Mouse (Mus musculus) heart, embryonic 16.5 days (tissue): ENCODE data around the gene Spcs2. TPM values are rescaled to one million over a fixed set of nuclear protein-coding genes. Genes with fewer than 3 reads are reported as not detected.

ENCODE experiments used
- ATAC-seq: fragments of 200-750 bp; cut with Nextera tagmentation; replicated peaks from 2 replicates; pipeline ENCODE4 v1.8.0; 2017; ENCODE audit warnings: moderate number of reproducible peaks; ENCODE audit not compliant: insufficient read depth, low FRiP score; ENCODE audit errors: extremely low read depth
- H3K27ac ChIP-seq: fragments of 300-500 bp; sonication (generic); 2 replicates; pipeline ENCODE4 v1.5.1; 2014; ENCODE audit warnings: mild to moderate bottlenecking, low read length, control low read depth, moderate library complexity
- H3K27me3 ChIP-seq: fragments of 300-500 bp; sonication (generic); 2 replicates; pipeline ENCODE4 v1.6.1; 2014; ENCODE audit warnings: low read length, mixed read lengths; ENCODE audit not compliant: control insufficient read depth, insufficient read depth
- H3K36me3 ChIP-seq: fragments of 300-500 bp; sonication (generic); 2 replicates; pipeline ENCODE4 v1.6.1; 2014; ENCODE audit not compliant: control insufficient read depth, insufficient read depth
- H3K4me1 ChIP-seq: fragments of 300-500 bp; sonication (generic); 2 replicates; pipeline ENCODE4 v1.6.1; 2014; ENCODE audit warnings: low read length, mixed read lengths; ENCODE audit not compliant: control insufficient read depth, insufficient read depth
- H3K4me2 ChIP-seq: fragments of 300-500 bp; sonication (generic); 2 replicates; pipeline ENCODE4 v1.6.1; 2014; ENCODE audit warnings: low read depth, mild to moderate bottlenecking, control low read depth, low read length
- H3K4me3 ChIP-seq: fragments of 300-500 bp; sonication (generic); 2 replicates; pipeline ENCODE4 v1.5.1; 2014; ENCODE audit warnings: mild to moderate bottlenecking, control low read depth, low read length
- H3K9ac ChIP-seq: fragments of 300-500 bp; sonication (generic); 2 replicates; pipeline ENCODE4 v1.6.1; 2014; ENCODE audit warnings: low read length, control low read depth
- H3K9me3 ChIP-seq: fragments of 300-500 bp; sonication (generic); replicated peaks from 2 replicates; pipeline ENCODE4 v1.6.1; 2016; ENCODE audit warnings: low read length; ENCODE audit not compliant: control insufficient read depth
- WGBS: fragments of 180-500 bp; shearing (Covaris S2); extraction: QIAGEN DNeasy Blood & Tissue Kit; methylation state at CpG from one replicate; pipeline ENCODE4 v1.1.7; 2014; 5-methylcytosine and 5-hydroxymethylcytosine counted together
- polyA plus RNA-seq: library from polyadenylated mRNA; unstranded; fragments of >200 nt; fragmentation: Nextera tagmentation; extraction: Ambion mirVana; gene quantifications from 2 replicates; pipeline ENCODE4 v1.2.1, GENCODE M21; 2015

Spcs2 gene
- 180 and 224 TPM in 2 replicates for polyA plus RNA-seq

DNA sequence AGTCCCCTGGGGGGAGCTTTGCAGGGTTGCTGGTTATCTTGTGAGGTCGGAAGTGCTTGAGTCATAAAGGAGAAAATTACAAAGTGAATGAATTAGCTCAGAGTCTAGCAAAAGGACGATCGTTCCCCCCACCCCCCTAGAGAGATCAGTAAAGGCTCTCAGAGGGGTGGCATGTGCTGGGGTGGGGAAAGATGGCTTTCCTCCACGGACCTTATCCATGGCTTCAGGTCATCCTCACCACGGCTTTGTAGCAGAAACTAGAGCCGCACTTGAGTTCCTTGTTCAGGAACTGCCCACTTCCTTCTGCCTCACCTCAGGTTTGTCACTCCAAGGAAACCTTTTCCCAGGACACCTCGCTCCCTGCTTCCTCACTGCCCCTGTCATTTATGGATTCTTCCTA, at the start of gene Spcs2:
Spcs2 (minus strand) TSS at position 101 of the 400 bp plus-strand sequence.
- H3K36me3 ChIP-seq = no peaks in the 10 kb centered on the region
- no peak within 1 kb of the TSS for H3K4me3 ChIP-seq
- H3K4me1 ChIP-seq = peaks cover 14% of the 10 kb centered on the region
- no peaks in the 10 kb centered on the region for H3K27me3 ChIP-seq
- H3K4me2 ChIP-seq = no peak within 1 kb of the TSS
- no peak within 1 kb of the TSS for H3K9ac ChIP-seq
- H3K9me3 ChIP-seq = no peaks in the 10 kb centered on the region
- WGBS = 37% methylated on average over 7 of the region's 7 CpGs
- ATAC-seq = no peak
- no peak within 1 kb of the TSS for H3K27ac ChIP-seq

DNA sequence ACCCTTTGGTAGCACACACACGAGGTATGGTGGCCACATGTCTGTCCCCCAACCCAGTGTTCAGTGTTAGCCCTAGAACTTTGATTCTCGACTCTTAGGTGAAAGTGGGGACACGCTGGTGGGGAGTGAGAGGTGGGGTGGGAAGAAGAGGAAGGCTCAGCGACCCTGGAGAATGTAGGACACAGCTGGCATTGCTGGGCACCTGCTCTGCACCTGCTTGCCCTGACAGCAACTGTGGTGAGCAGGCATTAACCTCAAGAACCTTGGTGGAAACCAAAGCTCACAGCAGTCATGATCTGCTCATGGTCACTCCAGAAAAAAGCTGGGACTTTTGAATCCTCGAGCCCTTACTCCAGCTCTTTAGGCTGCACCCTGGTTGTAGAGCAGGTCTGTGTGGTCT, 47.8 kb upstream of the Spcs2 start:
- Histone ChIP-seq H3K36me3 (no peaks in the 10 kb centered on the region), H3K4me3 (no peak overlapping the region), H3K4me2 (no peak overlapping the region), H3K9me3 (no peaks in the 10 kb centered on the region), H3K4me1 (no peaks in the 10 kb centered on the region), H3K27ac (no peak overlapping the region), H3K27me3 (0 out of 2 replicates have a peak, but pooled peaks cover under 1% of the 10 kb centered on the region), H3K9ac (no peak overlapping the region)
- no peak for ATAC-seq
- WGBS = 79% methylated on average over 5 of the region's 5 CpGs

DNA sequence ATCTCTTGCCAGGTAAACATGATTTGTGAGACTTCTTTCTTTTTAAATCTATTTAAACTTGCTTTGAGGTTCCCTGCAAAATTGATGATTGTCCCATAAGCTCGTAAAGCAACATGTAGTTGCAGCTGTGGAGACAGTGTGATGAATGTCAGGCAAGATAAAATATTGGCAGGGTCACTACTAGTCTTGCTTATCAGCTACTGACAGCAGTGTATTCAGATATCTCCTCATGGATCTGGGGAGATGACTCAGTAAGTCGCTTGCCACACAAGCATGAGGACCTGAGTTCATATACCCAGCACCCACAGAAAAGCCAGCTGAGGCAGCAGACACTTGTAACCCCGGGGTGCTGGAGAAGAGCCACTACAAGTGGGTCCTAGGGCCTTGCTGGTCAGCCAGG, 44.2 kb upstream of the Spcs2 start:
- H3K27me3 ChIP-seq = no peaks in the 10 kb centered on the region
- no peak overlapping the region for H3K27ac ChIP-seq
- 58% methylated on average over 3 of the region's 3 CpGs for WGBS
- no peak overlapping the region for H3K4me3 ChIP-seq
- H3K4me1 ChIP-seq = peaks cover 9% of the 10 kb centered on the region
- ATAC-seq = no peak
- no peaks in the 10 kb centered on the region for H3K36me3 ChIP-seq
- H3K9me3 ChIP-seq = no peaks in the 10 kb centered on the region
- no peak overlapping the region for H3K9ac ChIP-seq
- H3K4me2 ChIP-seq = no peak overlapping the region

DNA sequence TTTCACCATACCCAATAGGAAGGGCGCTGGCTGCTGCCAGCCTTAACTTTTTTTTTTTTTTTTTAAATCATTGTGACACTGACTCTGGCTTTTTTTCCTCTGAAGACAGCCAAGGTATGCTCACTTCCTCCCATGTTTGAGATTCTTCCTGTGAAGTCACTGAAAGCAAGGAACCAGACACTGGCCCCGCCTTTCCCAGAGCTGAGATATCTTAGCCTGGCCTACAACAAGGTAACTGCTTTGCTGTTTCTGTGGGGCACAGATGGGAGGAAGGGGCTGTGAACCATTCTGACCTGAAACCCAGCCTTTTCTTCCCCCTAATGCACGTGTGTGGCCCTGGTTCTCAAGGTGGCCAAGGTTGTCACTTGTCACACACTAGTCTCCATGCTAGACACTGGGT, 43.1 kb upstream of the Spcs2 start:
- H3K9ac ChIP-seq = no peak overlapping the region
- no peaks in the 10 kb centered on the region for H3K27me3 ChIP-seq
- no peak overlapping the region for H3K4me3 ChIP-seq
- H3K4me1 ChIP-seq = peaks cover 9% of the 10 kb centered on the region
- H3K36me3 ChIP-seq = no peaks in the 10 kb centered on the region
- no peaks in the 10 kb centered on the region for H3K9me3 ChIP-seq
- ATAC-seq = no peak
- H3K4me2 ChIP-seq = no peak overlapping the region
- WGBS = 85% methylated on average over 3 of the region's 3 CpGs
- no peak overlapping the region for H3K27ac ChIP-seq

DNA sequence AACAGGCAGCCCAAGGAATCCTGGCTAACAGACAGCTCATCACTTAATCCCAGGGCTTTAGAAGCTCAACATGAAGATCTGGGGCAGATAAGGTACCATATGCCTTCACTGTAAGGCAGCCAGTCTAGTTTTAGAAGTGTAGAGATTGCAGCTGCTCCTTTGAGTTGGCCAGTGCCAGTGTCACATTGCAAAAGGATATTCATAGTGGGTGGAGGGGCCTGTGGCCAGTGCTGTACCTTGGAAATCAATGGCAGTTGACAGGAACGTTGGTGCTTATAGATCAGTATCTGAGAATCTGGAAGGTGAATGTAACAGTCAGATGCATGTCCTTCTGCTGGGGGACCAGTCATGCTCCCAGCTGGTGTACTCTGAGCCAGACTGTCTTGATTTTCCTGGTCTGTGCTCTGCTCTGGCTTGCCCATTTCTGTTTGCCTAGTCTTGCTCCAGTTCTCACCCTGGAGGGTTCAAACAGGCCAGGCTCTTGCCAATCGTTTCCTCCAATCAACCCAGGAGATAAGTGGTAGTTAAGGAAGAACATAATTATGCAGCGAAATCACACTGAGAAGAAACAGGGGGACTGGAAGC, 41.3 kb upstream of the Spcs2 start:
- no peak overlapping the region for H3K9ac ChIP-seq
- H3K4me1 ChIP-seq = peaks cover 9% of the 10 kb centered on the region
- no peak overlapping the region for H3K4me2 ChIP-seq
- H3K27ac ChIP-seq = no peak overlapping the region
- no peak for ATAC-seq
- no peaks in the 10 kb centered on the region for H3K9me3 ChIP-seq
- H3K36me3 ChIP-seq = no peaks in the 10 kb centered on the region
- H3K4me3 ChIP-seq = no peak overlapping the region
- 35% methylated on average over 3 of the region's 3 CpGs for WGBS
- no peaks in the 10 kb centered on the region for H3K27me3 ChIP-seq

DNA sequence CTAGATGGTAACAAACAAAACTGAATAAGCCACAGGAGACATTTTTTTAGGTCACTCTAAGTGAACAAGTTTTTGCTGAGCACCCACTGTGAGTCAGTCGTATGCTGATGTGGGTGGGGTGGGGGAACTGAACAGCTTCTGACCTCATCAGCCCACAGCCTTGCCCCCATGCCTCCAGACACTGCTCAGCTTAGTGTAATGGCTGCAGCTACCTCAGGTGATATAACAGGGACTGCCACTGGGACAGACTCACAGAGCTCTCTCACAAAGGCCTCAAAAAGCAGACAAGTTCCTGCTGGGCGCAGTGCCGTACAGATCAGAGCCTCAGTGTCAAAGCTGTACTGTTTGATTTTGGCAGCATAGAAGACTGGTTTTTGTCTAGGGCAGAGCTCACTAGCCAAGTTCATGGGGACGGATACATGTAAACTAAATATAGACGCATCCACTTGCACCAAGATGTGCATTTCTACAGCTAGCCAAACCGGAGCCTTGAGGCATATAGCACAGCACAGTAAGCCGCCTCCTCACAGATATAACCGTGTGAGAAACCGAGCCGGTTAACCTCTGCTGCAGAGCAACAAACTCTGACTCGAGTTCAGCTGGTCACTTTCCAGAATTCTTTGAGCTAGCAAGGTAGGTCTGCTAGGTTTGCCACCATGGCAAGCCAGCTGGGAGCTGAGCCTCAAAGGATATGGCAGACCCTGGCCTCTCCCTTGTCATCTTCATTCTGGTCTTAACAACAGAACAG, 39.8 kb upstream of the Spcs2 start:
- WGBS = 50% methylated on average over 11 of the region's 11 CpGs
- H3K27ac ChIP-seq = no peak overlapping the region
- H3K9me3 ChIP-seq = no peaks in the 10 kb centered on the region
- H3K4me2 ChIP-seq = no peak overlapping the region
- no peak overlapping the region for H3K4me3 ChIP-seq
- peaks cover 9% of the 10 kb centered on the region for H3K4me1 ChIP-seq
- no peaks in the 10 kb centered on the region for H3K27me3 ChIP-seq
- no peaks in the 10 kb centered on the region for H3K36me3 ChIP-seq
- ATAC-seq = no peak
- no peak overlapping the region for H3K9ac ChIP-seq

DNA sequence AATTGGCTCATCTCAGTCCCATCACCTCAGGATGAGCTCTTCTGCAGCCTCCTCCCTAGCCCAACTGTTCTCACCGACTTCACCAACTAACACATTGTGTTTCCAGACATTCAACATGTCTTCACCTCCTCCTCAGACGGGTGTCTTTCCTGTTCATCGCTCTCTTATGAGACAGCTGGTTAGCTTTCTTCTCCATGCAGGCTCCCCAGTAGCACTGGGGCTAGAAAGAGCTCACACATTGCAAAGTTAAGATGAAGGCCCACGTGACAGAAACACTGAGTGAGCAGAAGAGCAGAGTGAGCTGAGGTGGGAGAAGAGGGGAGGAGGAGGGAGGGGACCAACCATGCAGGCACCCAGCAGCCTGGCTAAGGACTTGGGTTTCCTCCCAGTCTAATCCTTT, 38.9 kb upstream of the Spcs2 start:
- Histone ChIP-seq H3K4me1 (peaks cover 9% of the 10 kb centered on the region), H3K9ac (no peak overlapping the region), H3K4me2 (no peak overlapping the region), H3K27me3 (no peaks in the 10 kb centered on the region), H3K9me3 (no peaks in the 10 kb centered on the region), H3K27ac (no peak overlapping the region), H3K4me3 (no peak overlapping the region), H3K36me3 (no peaks in the 10 kb centered on the region)
- 55% methylated on average over 4 of the region's 4 CpGs for WGBS
- no peak for ATAC-seq

DNA sequence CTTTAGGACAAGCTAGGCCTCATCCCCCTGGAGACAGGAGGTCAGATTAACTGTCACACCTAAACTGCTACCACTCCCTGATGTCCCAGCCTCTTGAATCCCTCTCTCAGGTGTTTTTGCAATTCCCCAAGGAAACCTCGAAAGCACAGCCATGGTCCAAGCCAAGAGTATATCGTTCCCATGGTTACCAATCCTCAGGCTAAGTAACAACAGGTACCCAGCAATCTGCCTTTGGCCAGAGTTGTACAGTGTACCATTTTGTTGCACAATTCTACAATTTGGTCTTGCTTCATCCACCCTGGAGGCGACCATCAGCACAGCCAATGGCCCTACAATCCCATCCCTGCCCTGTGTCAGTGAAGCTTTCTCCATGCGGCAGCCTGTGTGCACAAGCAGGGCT, 33.6 kb upstream of the Spcs2 start:
- no peaks in the 10 kb centered on the region for H3K9me3 ChIP-seq
- H3K36me3 ChIP-seq = no peaks in the 10 kb centered on the region
- H3K27ac ChIP-seq = no peak overlapping the region
- H3K4me3 ChIP-seq = no peak overlapping the region
- no peaks in the 10 kb centered on the region for H3K27me3 ChIP-seq
- H3K4me2 ChIP-seq = no peak overlapping the region
- H3K4me1 ChIP-seq = no peaks in the 10 kb centered on the region
- WGBS = 70% methylated on average over 4 of the region's 4 CpGs
- no peak overlapping the region for H3K9ac ChIP-seq
- no peak for ATAC-seq

DNA sequence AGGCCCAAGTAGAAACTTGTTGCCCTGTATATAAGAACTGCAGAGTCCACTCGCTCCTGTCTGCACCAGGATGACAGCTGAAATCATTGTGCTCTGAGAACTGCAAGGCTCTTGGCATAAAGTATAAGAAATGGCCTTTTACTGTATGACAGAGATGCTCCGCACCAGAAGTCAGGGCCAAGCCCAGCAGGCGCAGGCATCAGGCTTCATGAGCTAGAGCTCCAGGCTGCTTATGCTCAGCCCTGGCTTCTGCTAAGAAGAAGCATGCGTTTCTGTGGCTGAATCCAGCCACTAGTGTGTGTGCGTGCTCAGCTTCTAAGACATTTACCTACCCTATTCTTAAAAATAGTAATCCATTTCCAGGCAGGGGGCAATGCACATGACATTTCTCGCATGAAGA, 31.2 kb upstream of the Spcs2 start:
- WGBS = 87% methylated on average over 6 of the region's 6 CpGs
- H3K27me3 ChIP-seq = no peaks in the 10 kb centered on the region
- ATAC-seq = no peak

More for the DNA sequence above, 31.2 kb upstream of the Spcs2 start:
- no peak overlapping the region for H3K4me3 ChIP-seq
- H3K4me1 ChIP-seq = no peaks in the 10 kb centered on the region
- H3K27ac ChIP-seq = no peak overlapping the region
- H3K36me3 ChIP-seq = no peaks in the 10 kb centered on the region
- H3K9ac ChIP-seq = no peak overlapping the region
- H3K4me2 ChIP-seq = no peak overlapping the region
- no peaks in the 10 kb centered on the region for H3K9me3 ChIP-seq
